Mouse (Mus musculus) kidney, adult 2 months (tissue): ENCODE data around the gene Galntl6.

Experiments used
- CTCF ChIP-seq: fragments of 200-500 bp; conservative IDR thresholded peaks from 2 replicates; pipeline ENCODE4 v1.5.1; 2011; ENCODE audit warnings: low read depth, mild to moderate bottlenecking, control low read depth, low read length, moderate library complexity, mixed read lengths; ENCODE audit not compliant: insufficient read depth, insufficient read length
- POLR2A ChIP-seq: fragments of 200-500 bp; IDR thresholded peaks from one replicate; pipeline ENCODE4 v1.6.1; 2011; ENCODE audit warnings: low read depth, low read length, control low read depth

- TF ChIP-seq CTCF (no peak), POLR2A (no peak)
These were observed 107.2 kb downstream of the Galntl6 start for GRCm38 (mm10) chr8:58805190-58805589.
